Mouse (Mus musculus): ENCODE data around the gene Apol7e.
"Not testable (repeated sequence)": the region's sequence is repeated elsewhere in the genome, so short reads cannot be mapped to it uniquely, and the experiment has no call there.

DNA sequence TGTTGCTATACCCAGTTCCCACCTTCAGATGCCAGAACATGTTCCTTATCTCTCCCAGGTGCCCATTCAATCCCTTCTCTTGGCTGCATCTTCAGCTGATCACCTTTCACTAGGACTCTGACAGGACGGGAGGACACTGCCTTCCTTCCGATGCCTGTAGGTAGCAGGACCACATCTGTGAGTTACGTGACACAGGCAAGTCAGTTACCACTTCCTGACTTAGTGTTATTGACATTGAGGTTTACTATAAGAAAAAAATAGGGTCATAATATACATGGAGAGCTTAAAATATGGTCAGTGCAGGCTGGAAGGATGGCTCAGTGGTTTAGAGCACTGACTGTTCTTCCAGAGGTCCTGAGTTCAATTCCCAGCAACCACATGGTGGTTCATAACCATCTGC is 22.9 kb downstream of the Apol7e start:
- not testable (repeated sequence) for TF ChIP-seq CTCF, POLR2A (IDR thresholded peaks at IDR 0.05; ENCODE audit: extremely low read depth, insufficient read depth, low read length)
